Mouse (Mus musculus) WW6 (cell line): ENCODE results near the gene 3110082I17Rik.

Experiments used
- DNase-seq: peaks from one replicate; pipeline ENCODE4 v3.0.0-alpha.2; 2013; ENCODE audit warnings: low read depth, low spot score

3110082I17Rik gene

GRCm38 (mm10) chr5:139378986-139379629 is 81.2 kb downstream of the 3110082I17Rik start:
- DNase-seq: no peak

- DNase-seq: no peak
These were observed 82.1 kb downstream of the 3110082I17Rik start for GRCm38 (mm10) chr5:139378271-139378556.

DNA sequence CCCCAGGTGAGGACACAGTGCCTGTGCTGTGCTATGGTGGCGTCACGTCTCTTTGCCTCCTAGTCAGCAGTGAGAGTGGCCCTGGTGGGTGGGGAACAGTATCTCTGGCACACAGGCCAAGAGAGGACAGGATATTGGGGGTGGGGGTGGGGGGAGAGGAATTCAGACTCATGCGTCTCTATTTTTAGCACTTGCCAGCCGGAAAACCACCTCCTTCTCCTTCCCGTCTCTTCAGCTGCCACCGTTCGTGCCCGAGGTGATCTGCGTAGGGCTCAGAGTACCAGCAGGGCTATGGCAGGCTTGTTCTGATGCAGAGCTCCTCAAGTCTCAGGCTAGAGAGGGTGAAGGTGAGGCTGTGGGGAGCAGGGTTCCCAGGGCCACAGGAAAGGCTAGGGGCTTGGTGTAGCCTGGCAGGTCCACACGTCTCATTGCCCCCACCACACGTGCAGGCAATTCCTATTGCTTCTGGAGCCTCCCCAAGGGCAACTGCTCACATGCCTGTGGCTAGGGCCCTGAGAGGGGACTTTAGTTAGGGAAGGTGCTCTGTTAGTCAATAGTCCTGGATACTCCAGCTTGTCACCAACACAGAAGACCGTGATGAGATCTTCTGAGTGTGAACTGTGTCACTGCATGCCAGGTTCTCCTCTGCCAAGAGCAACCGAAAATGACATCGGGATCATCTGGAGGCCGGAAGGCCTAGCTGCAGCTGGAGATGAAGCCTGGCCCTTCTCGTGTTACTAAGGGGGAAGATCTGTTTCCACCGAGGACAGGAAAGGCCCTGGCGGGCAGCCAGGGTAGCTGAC is 82.7 kb downstream of the 3110082I17Rik start, which contains the start of gene Gpr146:
TSS of gene Gpr146 (plus strand) at position 230 of the 803 bp plus-strand sequence.
- no peak for DNase-seq

GRCm38 (mm10) chr5:139374841-139375240 is 85.5 kb downstream of the 3110082I17Rik start:
- no peak for DNase-seq

GRCm38 (mm10) chr5:139373889-139374444 is 86.4 kb downstream of the 3110082I17Rik start:
- DNase-seq: no peak

DNA sequence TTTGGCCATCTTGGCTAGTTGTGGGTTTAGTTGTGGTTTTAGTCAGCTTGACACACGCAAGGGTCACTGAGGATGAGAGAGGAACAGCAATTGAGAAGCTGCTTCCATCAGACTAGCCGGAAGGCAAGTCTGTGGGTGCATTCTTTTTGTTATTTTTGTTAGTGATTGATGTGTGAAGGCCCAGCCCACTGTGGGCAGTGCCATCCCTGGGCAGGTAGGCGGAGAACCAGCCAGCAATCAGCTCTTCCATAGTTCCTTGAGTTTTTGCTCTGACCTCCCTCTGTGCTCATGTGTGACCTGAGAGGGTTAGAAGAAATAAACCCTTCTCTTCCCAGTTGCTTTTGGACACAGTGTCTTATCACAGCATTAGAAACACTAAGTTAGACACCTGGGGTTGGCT is 87.2 kb downstream of the 3110082I17Rik start:
- DNase-seq: no peak

- DNase-seq: peak; percentile 79
These were observed 88.5 kb downstream of the 3110082I17Rik start for GRCm38 (mm10) chr5:139371631-139372401.

DNA sequence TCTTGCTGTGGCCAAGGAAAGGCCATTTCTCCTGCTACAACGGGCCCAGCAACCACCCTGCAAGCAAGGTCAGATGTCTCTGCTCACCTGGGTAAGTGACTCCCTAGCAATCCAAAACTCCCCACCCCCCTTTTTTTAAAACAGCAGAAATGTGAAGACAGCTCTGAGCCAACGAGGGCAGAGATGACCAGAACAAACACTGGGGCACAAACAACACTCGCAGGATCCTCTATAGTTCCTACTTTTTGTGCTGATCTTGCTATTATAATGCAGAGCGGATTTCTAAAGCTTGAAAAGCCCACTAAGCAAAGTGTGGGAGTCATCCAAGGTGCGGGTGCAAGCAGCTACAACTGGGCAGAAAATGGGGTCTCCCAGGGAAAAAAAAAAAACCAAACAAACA is 89.2 kb downstream of the 3110082I17Rik start:
- no peak for DNase-seq

DNA sequence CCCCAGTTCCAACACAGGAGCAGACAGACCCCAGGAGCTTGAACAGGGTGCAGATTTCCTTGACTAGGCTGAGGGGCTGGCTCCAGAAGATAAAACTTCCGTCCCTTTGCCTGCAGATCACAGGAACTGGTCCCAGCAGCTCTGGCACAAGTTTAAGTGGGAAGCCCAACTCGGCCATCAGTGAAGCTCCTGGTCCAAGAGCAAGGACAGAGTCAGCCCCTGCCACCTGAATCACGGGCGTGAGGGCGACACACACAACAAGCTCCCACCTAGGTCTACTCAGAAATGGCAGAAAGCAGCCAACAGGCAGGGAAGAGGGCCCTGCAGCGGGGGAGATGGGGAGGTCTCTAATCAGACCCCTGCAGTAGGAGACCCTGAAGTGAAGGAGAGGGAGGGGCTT is 90.0 kb downstream of the 3110082I17Rik start:
- no peak for DNase-seq

- no peak for DNase-seq
These were observed 91.5 kb downstream of the 3110082I17Rik start for GRCm38 (mm10) chr5:139368638-139369320.

- DNase-seq: no peak
These were observed 92.4 kb downstream of the 3110082I17Rik start for GRCm38 (mm10) chr5:139367884-139368458.

- no peak for DNase-seq
These were observed 93.8 kb downstream of the 3110082I17Rik start for GRCm38 (mm10) chr5:139366484-139366883.

GRCm38 (mm10) chr5:139365827-139366226 is 94.5 kb downstream of the 3110082I17Rik start:
- DNase-seq: no peak

DNA sequence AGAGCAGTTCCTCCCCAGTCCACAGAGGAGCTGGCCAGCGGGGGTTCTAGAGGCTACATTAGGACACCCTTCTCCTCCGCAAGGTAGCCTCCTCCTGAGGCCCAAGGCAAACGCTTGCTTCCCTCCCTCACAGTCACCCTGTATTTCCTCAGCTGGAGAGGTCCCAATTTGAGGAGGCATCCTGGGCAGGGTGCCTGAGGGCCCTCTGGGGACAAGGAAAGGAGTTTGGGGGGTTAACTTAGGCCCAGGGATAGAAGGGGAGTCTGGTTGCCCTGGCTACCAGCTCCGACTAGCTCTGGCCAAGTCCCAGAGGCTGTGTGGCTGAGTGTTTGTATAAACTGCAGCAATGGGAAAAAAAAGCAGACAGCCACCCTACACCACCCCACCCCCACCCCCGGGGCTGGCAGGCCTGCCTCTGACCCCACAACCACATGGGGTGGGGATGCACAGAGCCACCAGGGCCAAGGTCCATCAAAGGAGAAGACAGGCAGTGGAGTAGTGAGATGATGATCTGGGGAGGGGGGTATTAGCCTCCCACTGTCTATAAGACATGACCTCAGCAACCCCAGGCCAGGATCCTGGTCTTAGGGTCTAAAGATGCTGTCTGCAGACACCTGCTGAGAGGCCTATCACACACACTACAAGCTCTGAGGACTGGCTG is 95.3 kb downstream of the 3110082I17Rik start:
- no peak for DNase-seq

- DNase-seq: no peak
These were observed 95.9 kb downstream of the 3110082I17Rik start for GRCm38 (mm10) chr5:139364260-139364910.

GRCm38 (mm10) chr5:139363858-139364257 is 96.5 kb downstream of the 3110082I17Rik start:
- no peak for DNase-seq

DNA sequence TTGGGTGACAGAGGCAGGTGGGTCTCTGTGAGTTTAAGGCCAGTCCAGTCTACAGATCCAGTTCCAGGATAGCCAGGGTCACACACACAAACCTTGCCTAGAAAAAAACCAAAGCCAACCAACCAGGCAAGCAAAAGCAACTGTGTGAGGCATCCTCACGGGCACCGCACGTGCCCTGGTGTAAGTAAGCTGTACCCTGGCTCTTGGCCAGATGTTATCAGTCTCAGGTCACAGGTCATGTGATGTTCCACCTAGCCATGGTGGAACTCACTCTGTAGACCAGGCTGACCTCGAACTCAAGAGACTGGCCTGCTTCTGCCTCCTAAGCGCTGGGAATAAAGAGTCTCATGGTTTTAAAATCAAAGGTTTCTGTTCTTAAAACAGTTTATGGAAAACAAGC is 101.1 kb downstream of the 3110082I17Rik start:
- DNase-seq: no peak

DNA sequence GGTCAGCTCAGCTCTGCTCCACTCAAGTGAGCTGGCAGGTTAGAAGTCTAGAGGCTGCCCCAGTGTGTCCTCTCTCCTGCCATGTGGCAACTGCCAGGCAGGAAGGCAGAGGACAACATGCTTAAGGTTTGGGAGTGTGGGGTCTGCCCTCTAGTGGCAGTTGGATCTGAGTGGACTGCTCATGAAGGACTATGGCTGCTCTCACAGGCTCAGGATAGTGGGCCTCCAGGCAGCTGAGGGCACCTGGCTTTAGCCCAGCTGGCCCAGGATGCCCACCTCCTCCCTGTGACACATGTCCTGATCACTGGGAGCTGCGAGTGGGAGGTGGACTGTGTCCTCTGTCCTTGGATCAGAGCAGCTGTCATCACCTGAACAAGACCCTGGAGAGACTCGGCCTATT is 101.7 kb downstream of the 3110082I17Rik start:
- no peak for DNase-seq

DNA sequence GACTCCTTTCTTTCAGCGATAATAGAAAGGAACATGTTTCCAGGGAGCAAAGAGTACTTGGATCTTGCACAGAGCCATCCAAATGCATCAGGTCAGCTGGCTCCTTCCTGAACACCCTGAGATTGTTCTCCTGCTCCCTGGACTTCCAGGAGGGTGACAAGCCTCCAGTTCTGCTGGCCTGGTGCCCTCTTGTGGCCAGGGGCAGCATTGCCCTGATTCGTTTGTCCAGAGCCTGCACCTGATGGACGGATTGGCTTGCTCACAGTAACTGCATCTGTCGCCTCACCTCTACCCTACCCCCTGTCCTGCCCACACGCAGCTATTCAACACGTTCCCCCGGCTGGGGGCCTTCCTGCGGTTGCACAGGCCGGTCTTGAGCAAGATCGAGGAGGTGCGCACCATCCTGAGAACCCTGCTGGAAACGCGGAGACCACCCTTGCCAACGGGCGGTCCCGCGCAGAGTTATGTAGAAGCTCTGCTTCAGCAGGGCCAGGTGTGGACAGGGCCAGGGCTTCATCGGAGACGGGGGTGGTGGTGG is 105.0 kb downstream of the 3110082I17Rik start:
- DNase-seq: no peak

DNA sequence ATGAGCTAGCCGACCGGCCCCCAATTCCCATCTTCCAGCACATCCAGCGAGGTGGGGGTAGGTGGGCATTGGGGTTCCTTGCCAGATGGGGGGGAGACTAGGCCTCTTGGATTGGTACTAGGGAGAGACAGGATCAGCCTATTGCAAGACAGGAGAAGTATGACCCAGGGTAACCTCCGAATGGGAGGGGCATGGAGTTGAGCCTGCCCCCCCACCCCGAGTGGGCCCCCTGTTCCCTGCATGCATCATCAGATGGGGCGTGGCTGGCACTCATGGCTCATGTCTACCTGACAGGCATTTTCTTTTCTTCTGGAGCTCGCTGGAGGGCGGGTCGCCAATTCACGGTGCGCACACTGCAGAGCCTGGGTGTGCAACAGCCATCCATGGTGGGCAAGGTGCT is 106.4 kb downstream of the 3110082I17Rik start:
- no peak for DNase-seq
